Mouse (Mus musculus) liver, postnatal 0 days (tissue): ENCODE measurements at regions not wholly inside any gene's neighbourhood (a gene's known extent, or its start where the extent isn't known, plus 50 kb on each side); places are given as distances from the start of the nearest gene placed in this dataset.

Experiments used
- CTCF ChIP-seq: sonication (generic); IDR thresholded peaks from 2 replicates; pipeline ENCODE4 v1.5.1; 2016; ENCODE audit warnings: antibody characterized with exemption, low read depth
- EP300 ChIP-seq: IDR thresholded peaks from 2 replicates; pipeline ENCODE4 v1.6.1; 2016; ENCODE audit warnings: antibody characterized with exemption, low read depth, mild to moderate bottlenecking

DNA sequence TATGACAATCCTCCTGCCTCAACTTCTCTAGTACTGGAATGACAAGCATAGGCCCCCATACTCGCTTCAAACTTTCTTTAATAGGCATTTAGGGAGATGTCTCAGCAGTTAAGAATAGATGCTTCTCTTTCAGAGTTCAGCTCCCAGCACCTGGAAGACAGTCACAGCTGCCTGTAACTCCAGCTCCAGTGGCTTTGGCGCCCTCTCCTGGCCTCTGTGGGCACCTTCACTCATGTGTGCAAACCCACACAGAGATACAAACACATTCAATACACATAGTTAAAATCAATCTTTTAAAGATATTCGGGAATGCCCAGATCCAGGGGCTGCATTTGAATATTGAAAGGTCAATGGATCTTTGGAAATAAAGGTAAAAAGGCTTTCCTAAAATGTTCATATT, 140.2 kb downstream of the Chic2 start:
- TF ChIP-seq CTCF (peak; percentile 51), EP300 (no peak)
